Mouse (Mus musculus): ENCODE measurements at regions not wholly inside any gene's neighbourhood (a gene's known extent, or its start where the extent isn't known, plus 50 kb on each side); places are given as distances from the start of the nearest gene placed in this dataset.

GRCm38 (mm10) chr6:139027696-139028095 is 369.4 kb upstream of the Igbp1b start:
- DNase-seq (ENCODE audit: low spot score) = no peak

- no peak for DNase-seq (ENCODE audit: low spot score)
Observed at GRCm38 (mm10) chr6:139014526-139014925, 356.2 kb upstream of the Igbp1b start.

GRCm38 (mm10) chr6:139010501-139010900 is 352.2 kb upstream of the Igbp1b start:
- DNase-seq (ENCODE audit: low spot score) = no peak

Data from layer of hippocampus, adult 11-12 months (tissue).